Mouse (Mus musculus): Measurements from ENCODE around the gene Mindy4.

Gene Mindy4

GRCm38 (mm10) chr6:55299917-55300316 lies 96.7 kb downstream of the Mindy4 start:
- no peak for DNase-seq (ENCODE audit: low read depth, low spot score)

- DNase-seq (ENCODE audit: low read depth, low spot score) = no peak
Observed at GRCm38 (mm10) chr6:55300704-55301103, 97.5 kb downstream of the Mindy4 start.

- no peak for DNase-seq (ENCODE audit: low read depth, low spot score)
Observed at GRCm38 (mm10) chr6:55310179-55310578, 107.0 kb downstream of the Mindy4 start.

DNA sequence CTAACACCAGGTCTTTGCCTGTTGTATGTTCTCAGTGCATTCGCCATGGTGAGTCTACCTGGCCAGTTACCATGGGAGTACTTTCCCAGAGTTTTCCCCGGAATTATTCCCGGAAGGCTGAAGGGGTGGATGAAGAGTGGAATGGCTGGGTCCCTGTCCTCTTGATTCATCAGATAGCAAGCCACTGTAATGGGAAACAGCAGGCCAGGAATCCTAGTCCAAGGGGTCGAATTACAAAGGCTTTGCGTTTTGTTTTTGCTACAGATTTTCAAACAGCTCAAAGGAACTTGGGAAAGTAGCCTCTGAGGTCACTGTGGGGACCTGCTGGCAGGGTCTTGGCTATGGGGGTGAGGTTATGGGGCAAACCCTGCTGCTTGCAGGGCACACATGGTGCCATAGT lies 108.8 kb downstream of the Mindy4 start:
- DNase-seq (ENCODE audit: low read depth, low spot score) = no peak

- no peak for DNase-seq (ENCODE audit: low read depth, low spot score)
Observed at GRCm38 (mm10) chr6:55313893-55314292, 110.7 kb downstream of the Mindy4 start.

DNA sequence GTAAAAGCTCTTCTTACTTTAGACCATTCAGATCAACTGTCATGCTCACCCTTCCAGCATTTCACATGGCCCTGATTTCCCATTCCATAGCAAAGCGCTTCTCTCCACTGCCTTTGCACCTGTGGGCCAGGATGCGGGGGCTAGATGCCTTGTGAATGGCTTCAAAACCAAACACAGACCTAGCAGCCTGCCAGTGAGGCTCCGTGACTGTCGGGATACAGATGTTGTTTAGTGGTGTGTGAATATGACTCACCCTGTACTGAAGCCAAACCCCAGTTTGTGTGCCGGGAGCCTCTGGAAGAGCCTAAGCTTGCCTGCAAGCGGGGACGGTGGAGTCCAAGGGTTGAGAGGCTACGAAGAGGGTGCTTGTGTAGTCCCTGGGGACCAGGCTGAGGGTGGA lies 111.4 kb downstream of the Mindy4 start:
- DNase-seq (ENCODE audit: low read depth, low spot score) = no peak

GRCm38 (mm10) chr6:55318597-55318996 lies 115.4 kb downstream of the Mindy4 start:
- no peak for DNase-seq (ENCODE audit: low read depth, low spot score)

GRCm38 (mm10) chr6:55319585-55320551 lies 116.7 kb downstream of the Mindy4 start:
- no peak for DNase-seq (ENCODE audit: low read depth, low spot score)

GRCm38 (mm10) chr6:55320894-55321293 lies 117.7 kb downstream of the Mindy4 start:
- DNase-seq (ENCODE audit: low read depth, low spot score) = no peak

DNA sequence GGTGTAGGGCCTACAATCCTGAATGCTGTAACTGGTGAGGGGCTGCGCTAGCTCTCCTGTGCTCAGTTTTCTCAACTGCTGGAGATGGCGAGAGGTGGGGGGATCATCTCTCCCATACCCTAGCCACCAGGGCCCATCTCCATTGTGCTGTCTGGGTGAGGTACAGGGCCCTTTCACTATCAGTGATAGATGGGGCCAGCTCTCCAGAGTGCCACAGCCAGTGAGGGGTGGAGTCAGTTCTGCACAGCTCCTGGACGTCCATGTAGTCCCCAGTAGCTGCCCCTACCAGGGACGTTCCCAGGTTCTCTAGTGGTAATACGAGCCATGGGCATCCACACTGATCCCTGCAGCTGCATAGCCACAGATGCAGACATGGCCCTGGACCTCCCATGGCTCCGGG lies 118.3 kb downstream of the Mindy4 start:
- DNase-seq (ENCODE audit: low read depth, low spot score) = no peak

DNA sequence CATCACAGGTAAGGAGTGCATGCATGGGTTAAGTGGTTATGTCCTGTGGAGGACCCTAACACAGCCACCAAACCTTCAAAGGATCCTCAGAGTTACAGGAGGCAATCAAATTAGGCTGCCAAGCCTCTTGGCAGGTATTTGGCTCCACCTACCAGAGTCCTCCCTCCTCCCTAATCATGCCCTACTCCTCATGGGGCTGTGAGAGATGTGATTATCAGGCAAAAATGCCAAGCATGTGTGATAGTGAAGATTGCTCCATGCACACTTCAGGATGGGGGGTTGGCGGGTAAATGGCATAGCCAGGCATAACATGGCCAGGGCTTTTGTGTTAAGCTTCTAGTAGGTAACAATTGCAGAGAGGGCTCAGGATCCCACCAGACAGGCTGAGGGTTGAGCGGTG lies 119.8 kb downstream of the Mindy4 start:
- peak; percentile 43 for DNase-seq (ENCODE audit: low read depth, low spot score)

DNA sequence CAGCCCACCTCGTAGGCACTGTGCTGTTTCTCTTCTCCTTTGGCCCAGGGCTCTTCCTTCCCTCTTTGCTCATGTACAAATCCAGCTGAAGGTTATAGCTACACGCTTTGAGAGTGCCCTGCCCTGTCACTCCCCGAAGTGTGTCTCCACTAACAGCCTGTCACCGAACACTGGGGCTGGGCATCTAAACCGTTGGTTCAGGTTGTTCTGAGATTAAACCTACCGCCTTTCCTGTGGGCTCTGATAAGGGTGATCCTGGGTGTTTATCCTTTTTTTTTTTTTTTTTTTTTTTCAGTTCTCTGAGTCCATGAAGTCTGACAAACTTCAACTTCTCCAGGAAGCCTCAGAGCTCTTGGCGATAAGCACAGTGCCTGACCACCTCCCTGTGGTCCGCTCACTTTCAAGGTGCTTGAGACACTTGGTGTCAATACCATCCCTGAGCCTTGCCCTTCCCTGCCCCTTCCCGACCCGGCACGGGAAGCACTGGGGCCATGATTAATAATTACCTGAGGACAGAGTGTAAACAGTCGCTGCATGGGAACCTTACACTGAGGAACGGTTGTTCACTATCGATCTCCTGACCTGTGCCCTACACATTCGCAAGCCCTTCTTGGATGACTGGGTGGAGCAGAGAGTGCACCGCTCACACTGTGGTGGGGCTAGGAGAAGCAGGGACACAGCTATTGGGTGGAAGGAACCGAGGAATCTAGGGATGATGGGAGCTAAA lies 120.9 kb downstream of the Mindy4 start:
- peak; percentile 63 for DNase-seq (ENCODE audit: low read depth, low spot score)

- no peak for DNase-seq (ENCODE audit: low read depth, low spot score)
Observed at GRCm38 (mm10) chr6:55324785-55325184, 121.6 kb downstream of the Mindy4 start.

GRCm38 (mm10) chr6:55326299-55326698 lies 123.1 kb downstream of the Mindy4 start:
- DNase-seq (ENCODE audit: low read depth, low spot score) = no peak

- DNase-seq (ENCODE audit: low read depth, low spot score) = no peak
Observed at GRCm38 (mm10) chr6:55327326-55327725, 124.1 kb downstream of the Mindy4 start.

DNA sequence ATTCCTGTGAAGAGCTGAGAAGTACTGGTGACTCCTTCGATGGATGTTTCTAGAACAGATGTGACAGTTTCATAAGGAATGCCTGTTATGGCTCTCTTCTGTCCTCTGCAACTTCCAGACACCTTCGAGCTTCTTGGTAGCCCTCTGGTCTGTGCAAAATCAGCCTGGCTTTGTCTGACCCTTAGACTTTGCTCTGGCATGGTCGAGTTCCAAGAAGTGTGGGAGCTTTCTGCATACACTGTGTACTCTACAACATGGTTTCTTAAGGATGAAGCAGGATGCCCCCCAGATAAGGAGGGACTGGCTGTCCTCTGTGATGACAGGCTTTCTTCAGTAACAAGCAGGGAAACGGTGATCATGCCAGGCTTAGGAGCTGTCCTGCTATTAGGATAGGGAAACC lies 125.0 kb downstream of the Mindy4 start:
- DNase-seq (ENCODE audit: low read depth, low spot score) = no peak

DNA sequence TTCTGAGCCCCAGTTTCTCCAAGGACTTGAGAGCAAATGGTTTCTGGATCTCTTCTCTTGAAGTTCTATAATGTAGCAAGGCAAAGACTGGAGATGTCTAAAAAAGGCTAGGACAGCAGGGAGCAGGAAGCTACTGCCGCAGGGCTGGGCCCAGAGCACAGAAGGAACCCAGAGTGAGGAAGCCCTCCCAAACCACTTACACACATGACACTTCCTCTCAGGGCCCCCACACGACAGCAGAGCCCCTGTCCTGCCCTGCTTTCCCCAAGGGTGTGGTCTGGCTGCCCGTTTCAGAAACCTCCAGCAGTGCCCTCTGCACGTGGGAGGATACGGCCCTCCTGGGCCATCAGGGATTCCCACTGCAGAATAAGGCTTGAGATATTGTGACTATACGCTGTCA lies 128.1 kb downstream of the Mindy4 start:
- no peak for DNase-seq (ENCODE audit: low read depth, low spot score)

DNA sequence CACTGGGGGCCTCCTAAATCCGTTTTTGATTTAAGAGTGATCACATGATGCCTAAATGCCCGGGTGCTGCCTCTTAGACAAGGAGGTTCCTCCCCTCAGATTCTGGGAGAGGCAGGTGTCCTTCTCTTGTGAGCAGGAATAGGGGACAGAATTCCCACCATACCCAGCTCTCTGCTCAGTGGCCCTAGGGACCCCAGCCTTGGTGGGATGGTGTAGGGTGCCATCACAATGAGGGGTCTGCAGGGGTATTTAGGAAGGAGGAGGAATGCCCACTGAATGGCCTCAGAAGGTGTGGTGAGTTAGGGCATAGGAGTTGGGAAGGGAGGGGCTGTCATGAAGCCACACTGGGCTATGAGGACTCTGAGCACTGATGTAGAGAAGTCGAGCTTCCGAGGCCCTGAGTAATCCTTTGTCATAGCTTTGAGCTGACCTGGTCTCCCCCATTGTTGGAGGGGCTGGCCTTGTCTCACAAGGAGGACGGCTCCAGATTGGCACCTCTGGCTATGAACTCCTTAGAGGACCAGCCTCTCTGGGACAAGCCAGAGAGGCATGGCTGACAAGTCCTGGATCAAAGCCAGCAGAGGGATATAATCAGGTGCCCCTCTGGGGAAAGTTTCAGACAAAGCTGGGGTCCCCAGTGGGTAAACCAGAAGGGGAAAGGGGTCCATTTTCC lies 129.1 kb downstream of the Mindy4 start:
- no peak for DNase-seq (ENCODE audit: low read depth, low spot score)

DNA sequence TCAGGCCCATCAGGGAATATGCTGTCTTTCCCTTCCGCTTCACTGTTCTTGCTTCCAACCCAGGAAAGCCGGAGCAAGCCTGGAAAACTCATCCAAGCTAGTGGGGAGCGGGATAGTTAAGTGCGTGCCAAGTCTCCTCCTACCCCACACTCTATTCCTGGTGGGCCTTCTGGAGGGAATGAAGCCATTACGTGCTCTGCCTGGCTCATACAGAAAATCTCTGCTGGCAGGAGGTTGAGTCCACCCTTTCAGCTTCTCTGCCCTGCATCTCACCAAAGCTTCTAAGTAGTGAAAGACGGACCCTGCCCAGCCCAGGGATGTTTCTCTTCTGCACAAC lies 129.6 kb downstream of the Mindy4 start:
- DNase-seq (ENCODE audit: low read depth, low spot score) = no peak

GRCm38 (mm10) chr6:55335989-55336514 lies 132.9 kb downstream of the Mindy4 start, which contains the start of gene Aqp1:
Aqp1 (plus strand) TSS chr6:55336432.
- no peak for DNase-seq (ENCODE audit: low read depth, low spot score)

DNA sequence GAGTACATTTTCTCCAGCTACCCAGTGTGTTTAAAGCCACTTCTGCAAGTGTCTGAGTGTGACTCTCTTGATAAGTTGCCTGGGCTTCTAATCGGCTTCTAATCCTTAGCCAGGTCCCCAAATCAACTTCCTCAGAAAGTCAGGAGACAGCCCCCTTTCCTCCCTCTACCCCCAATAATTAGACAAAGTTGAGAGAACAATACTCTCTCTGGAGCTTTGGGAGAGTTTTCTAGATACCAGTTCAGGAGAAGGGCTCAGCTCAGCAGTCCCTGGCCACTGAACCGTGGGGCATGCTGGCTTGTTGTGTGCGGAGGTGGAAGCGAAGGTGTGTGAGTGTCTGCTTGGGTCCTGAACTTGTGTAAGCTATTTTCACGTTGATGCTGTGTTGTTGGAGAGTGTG lies 134.1 kb downstream of the Mindy4 start:
- DNase-seq (ENCODE audit: low read depth, low spot score) = no peak

DNA sequence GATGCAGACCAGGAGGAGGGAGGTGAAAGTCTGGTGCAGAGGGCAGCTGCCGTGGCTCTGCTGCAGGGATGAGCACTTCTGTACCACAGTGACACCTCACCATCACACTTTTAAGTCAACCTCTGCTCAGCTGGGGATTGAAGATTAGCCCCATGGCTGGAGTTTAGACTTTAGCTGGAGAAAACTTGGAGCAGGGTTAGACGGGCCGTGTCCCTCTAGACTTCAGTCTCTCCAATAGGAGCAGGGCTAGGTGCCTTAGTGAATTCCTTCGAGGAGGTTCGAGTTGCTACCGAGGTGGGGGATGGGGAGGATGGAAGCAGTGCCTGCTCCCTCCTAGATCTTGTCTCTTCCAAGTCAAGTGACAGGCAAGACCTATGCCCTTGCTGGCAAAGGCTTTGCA lies 134.9 kb downstream of the Mindy4 start:
- DNase-seq (ENCODE audit: low read depth, low spot score) = no peak
